Mouse (Mus musculus) kidney, embryonic 15.5 days (tissue): ENCODE data around the gene Tmem92. TPM values are rescaled to one million over a fixed set of nuclear protein-coding genes. Genes with fewer than 3 reads are reported as not detected.

Source experiments
- ATAC-seq: fragments of 200-750 bp; cut with Nextera tagmentation; replicated peaks from 2 replicates; pipeline ENCODE4 v1.8.0; 2017; ENCODE audit warnings: moderate TSS enrichment; ENCODE audit not compliant: low FRiP score
- H3K27ac ChIP-seq: fragments of 300-500 bp; sonication (generic); 2 replicates; pipeline ENCODE4 v1.5.1; 2015; ENCODE audit warnings: mild to moderate bottlenecking, inconsistent platforms
- H3K27me3 ChIP-seq: fragments of 300-500 bp; sonication (generic); 2 replicates; pipeline ENCODE4 v1.6.1; 2015; ENCODE audit warnings: inconsistent platforms
- H3K36me3 ChIP-seq: fragments of 300-500 bp; sonication (generic); 2 replicates; pipeline ENCODE4 v1.6.1; 2015; ENCODE audit warnings: inconsistent platforms
- H3K4me1 ChIP-seq: fragments of 300-500 bp; sonication (generic); 2 replicates; pipeline ENCODE4 v1.6.1; 2015; ENCODE audit warnings: inconsistent platforms
- H3K4me2 ChIP-seq: fragments of 300-500 bp; sonication (generic); 2 replicates; pipeline ENCODE4 v1.6.1; 2015; ENCODE audit warnings: moderate library complexity, mild to moderate bottlenecking, inconsistent platforms
- H3K4me3 ChIP-seq: fragments of 300-500 bp; sonication (generic); replicated peaks from 2 replicates; pipeline ENCODE4 v1.5.1; 2015; ENCODE audit warnings: mild to moderate bottlenecking, inconsistent platforms
- H3K9ac ChIP-seq: fragments of 300-500 bp; sonication (generic); 2 replicates; pipeline ENCODE4 v1.6.1; 2015; ENCODE audit warnings: mild to moderate bottlenecking, inconsistent platforms
- H3K9me3 ChIP-seq: fragments of 300-500 bp; sonication (generic); replicated peaks from 2 replicates; pipeline ENCODE4 v1.6.1; 2016; ENCODE audit warnings: inconsistent platforms
- WGBS: fragments of 180-500 bp; shearing (Covaris S2); methylation state at CpG from one replicate; pipeline ENCODE4 v1.1.7; 2015; ENCODE audit warnings: mixed read lengths; 5-methylcytosine and 5-hydroxymethylcytosine counted together
- polyA plus RNA-seq: library from polyadenylated mRNA; unstranded; fragments of >200 nt; fragmentation: Nextera tagmentation; extraction: Ambion mirVana; gene quantifications from 2 replicates; pipeline ENCODE4 v1.2.1, GENCODE M21; 2015

Gene Tmem92
- polyA plus RNA-seq, 1 experiment from 2014 or later: not detected

DNA sequence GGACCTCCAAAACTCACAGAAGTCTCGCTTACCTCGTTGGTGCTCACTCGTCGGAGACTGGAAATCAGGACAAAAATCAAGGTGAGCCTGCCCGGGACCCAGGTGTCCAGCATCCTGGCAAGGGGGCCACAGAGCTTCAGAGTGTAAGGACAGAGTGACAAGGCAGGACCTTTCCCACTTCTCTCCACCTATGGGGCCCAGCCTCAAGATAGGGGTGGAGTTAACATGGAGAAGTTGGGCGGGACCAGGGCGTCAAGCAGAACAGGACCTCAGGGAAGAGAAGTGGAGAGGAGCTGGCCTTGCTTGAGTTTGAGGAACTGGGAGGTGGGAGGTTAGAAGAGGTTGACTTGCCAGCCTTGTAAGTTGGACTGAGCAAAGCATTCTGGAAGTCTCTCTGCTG, 21.7 kb downstream of the Tmem92 start:
- Histone ChIP-seq H3K36me3 (no peaks in the 10 kb centered on the region), H3K4me1 (no peaks in the 10 kb centered on the region), H3K27ac (no peak overlapping the region), H3K4me2 (no peak overlapping the region), H3K9ac (no peak overlapping the region), H3K4me3 (no peak overlapping the region), H3K9me3 (no peaks in the 10 kb centered on the region), H3K27me3 (no peaks in the 10 kb centered on the region)
- 76% methylated on average over 7 of the region's 7 CpGs for WGBS
- no peak for ATAC-seq

DNA sequence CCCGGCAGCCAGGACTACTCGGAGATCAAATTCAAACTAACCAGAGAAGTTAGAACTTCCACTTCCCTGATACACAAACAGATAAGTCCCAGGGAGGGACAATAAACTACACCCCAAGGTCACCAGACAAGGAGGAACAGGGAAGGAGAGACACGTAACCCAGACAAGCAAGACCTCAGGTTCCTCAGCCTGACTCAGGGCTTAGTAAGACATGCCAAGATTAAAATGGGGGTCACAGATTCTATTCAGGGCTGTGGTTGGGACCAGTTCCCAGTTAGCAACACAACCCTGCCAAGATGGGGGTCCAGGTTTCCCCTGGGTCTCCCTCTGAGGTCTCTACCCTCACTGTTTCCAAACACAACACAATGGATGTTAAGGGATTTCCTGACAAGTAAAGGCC, 22.1 kb downstream of the Tmem92 start:
- no peak overlapping the region for H3K27ac ChIP-seq
- no peak overlapping the region for H3K9ac ChIP-seq
- no peaks in the 10 kb centered on the region for H3K27me3 ChIP-seq
- no peaks in the 10 kb centered on the region for H3K4me1 ChIP-seq
- no peak overlapping the region for H3K4me3 ChIP-seq
- H3K4me2 ChIP-seq: no peak overlapping the region
- H3K9me3 ChIP-seq: no peaks in the 10 kb centered on the region
- ATAC-seq: no peak
- 66% methylated on average over 3 of the region's 3 CpGs for WGBS
- no peaks in the 10 kb centered on the region for H3K36me3 ChIP-seq

DNA sequence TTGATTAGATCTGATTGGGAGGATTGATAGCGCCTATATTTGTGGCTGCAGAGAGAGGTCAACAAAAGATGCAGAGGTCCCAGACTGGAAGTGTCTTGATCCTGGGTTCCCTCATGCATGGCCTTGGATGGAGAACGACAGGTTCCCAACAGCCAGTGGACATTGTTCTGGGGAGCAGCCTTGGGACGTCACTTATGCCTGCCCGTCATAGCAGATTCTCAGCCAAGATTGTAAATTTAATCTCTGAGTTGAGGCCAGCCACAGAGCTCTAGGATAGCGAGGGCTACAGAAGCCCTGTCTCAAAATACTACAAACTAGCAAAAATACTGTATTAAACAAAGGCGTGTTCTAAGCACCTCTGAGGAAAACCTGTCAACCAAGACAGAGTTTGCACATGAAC, 22.6 kb downstream of the Tmem92 start:
- ATAC-seq: no peak
- Histone ChIP-seq H3K4me2 (no peak overlapping the region), H3K4me1 (no peaks in the 10 kb centered on the region), H3K27ac (no peak overlapping the region), H3K9ac (no peak overlapping the region), H3K36me3 (no peaks in the 10 kb centered on the region), H3K9me3 (no peaks in the 10 kb centered on the region), H3K27me3 (no peaks in the 10 kb centered on the region), H3K4me3 (no peak overlapping the region)
- WGBS: 66% methylated on average over 6 of the region's 6 CpGs

DNA sequence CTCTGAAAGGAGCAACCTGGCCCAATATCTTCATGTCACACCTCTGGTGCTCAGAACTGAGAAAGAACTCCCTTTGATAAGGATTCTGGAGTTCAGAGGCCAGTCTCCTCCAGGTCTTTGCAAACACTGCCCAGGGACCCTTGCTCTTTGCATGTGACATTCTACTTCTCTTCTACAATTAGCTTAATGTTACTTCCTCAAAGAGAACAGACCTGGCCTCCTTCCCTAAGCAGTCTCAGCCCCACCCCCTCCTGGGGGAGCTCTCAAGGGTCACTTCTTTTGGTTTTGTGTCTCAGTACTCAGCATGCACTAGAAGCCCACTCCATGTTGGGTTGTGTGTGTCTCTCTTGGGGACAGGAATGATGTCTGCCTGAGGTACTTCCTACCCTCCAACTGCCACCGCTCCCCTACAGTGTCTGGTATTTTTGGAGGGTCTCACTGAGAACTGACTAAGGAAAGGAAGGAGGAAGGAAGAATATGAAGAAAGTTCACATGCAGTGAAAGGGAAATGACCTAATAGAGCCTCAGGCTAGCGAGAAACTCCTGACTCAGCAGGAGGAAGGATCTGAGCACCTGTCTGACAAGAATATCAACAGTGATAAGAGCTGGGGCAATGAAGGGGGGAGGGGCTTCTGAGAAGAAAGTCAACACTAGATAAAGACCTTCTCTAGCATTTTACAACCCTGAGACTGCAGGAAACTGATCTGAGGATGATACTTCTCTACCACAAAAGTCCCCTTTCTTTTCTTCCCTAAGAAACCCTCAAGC, 29.4 kb downstream of the Tmem92 start:
- H3K4me2 ChIP-seq: no peak overlapping the region
- no peaks in the 10 kb centered on the region for H3K9me3 ChIP-seq
- no peaks in the 10 kb centered on the region for H3K27me3 ChIP-seq
- no peaks in the 10 kb centered on the region for H3K36me3 ChIP-seq
- ATAC-seq: no peak
- H3K9ac ChIP-seq: no peak overlapping the region
- H3K4me1 ChIP-seq: no peaks in the 10 kb centered on the region
- 54% methylated on average over 2 of the region's 2 CpGs for WGBS
- no peak overlapping the region for H3K27ac ChIP-seq
- H3K4me3 ChIP-seq: no peak overlapping the region

DNA sequence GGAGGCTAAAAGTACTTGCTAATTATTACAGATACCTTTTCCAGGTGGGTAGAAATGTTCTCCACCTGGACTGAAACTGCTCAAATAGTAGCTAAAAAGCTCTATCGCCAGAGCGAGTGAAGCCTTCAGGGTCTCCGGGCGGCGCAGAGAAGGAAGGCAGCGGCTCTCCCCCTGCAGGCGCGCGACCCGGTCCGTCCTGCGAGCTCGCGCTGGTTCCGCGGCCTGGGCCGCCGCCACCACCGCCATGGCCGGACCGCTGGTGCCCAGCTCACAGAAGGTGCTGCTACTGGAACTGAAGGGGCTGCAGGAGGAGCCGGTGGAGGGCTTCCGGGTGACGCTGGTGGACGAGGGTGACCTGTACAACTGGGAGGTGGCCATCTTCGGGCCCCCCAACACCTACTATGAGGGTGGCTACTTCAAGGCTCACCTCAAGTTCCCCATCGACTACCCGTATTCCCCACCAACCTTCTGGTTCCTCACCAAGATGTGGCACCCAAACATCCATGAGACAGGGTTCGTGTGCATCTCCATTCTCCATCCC, 40.7 kb downstream of the Tmem92 start, which contains the start of gene Cdc34b:
Cdc34b (plus strand) TSS at position 51 of the 541 bp plus-strand sequence.
- 83% methylated on average over 29 of the region's 29 CpGs for WGBS
- no peaks in the 10 kb centered on the region for H3K27me3 ChIP-seq
- H3K36me3 ChIP-seq: no peaks in the 10 kb centered on the region
- H3K9ac ChIP-seq: no peak within 1 kb of the TSS
- no peaks in the 10 kb centered on the region for H3K9me3 ChIP-seq
- H3K4me3 ChIP-seq: no peak within 1 kb of the TSS
- no peak for ATAC-seq
- H3K4me2 ChIP-seq: no peak within 1 kb of the TSS
- H3K27ac ChIP-seq: no peak within 1 kb of the TSS
- H3K4me1 ChIP-seq: no peaks in the 10 kb centered on the region

DNA sequence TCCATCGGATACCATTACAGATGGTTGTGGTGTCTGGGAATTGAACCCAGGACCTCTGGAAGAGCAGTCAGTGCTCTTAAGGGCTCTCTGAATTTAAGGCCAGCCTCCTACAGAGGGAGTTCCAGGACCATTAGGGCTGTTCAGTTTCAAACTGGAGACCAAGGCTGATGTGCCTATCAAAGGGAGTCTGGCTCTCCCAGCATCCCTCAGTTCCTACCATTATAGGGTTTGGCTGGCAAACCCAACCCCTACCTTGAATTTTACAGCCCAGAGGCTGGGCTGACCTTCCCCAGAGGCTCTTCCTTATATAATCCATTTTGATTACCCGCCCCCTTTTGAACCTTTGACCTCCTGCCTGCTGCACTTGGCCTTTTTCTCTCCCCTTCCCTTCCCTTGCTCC, 46.8 kb downstream of the Tmem92 start:
- Histone ChIP-seq H3K4me1 (no peaks in the 10 kb centered on the region), H3K4me3 (no peak overlapping the region), H3K36me3 (no peaks in the 10 kb centered on the region), H3K9ac (no peak overlapping the region), H3K27ac (no peak overlapping the region), H3K27me3 (no peaks in the 10 kb centered on the region; the same call in 1 of the 2 replicates), H3K4me2 (no peak overlapping the region), H3K9me3 (no peaks in the 10 kb centered on the region)
- ATAC-seq: no peak
- 74% methylated on average over 2 of the region's 2 CpGs for WGBS

DNA sequence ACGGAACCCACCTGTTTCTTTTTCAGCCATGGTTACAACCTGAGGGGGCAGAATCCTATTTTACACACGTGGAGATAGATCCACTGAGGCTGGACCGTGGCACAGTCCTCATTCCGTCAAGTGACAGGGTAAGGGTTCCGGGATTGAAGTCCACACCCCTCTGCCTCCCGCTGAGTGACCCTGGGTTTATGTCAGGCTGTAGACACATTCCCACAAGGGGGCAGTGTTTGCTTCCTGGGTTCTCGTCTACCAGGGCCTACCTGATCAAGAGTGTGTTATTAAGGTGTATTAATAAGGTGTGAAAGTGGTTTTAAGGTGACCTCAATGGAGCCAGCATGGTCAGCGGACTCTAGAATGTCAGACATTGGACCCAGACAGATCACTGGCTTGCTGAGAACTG, 49.7 kb downstream of the Tmem92 start:
- H3K4me1 ChIP-seq: no peaks in the 10 kb centered on the region
- H3K36me3 ChIP-seq: no peaks in the 10 kb centered on the region
- no peak overlapping the region for H3K9ac ChIP-seq
- H3K9me3 ChIP-seq: no peaks in the 10 kb centered on the region
- no peaks in the 10 kb centered on the region; the same call in 1 of the 2 replicates for H3K27me3 ChIP-seq
- WGBS: 43% methylated on average over 8 of the region's 8 CpGs
- no peak overlapping the region for H3K27ac ChIP-seq
- no peak for ATAC-seq
- H3K4me2 ChIP-seq: no peak overlapping the region
- H3K4me3 ChIP-seq: no peak overlapping the region

DNA sequence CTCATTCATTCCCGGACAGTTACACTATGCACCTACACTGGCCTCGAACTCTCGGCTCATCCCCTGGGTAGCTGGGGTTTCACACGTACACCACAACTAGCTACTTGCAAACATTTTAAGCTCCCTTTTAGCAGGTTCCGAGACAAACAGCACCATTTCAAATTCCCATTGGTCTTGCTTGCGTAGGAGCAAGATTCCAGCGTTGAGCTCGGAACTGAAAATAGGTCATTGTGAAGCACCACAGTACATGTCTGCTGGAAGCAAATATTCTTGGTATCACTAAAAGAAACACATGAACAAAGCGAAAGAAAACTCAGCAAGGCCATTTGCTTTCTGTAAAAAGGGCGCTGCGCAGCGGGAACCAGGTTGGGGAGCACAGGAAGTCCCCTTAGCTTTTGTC, 51.3 kb downstream of the Tmem92 start:
- Histone ChIP-seq H3K4me1 (no peaks in the 10 kb centered on the region), H3K9me3 (no peaks in the 10 kb centered on the region), H3K4me3 (no peak overlapping the region), H3K27ac (no peak overlapping the region), H3K36me3 (no peaks in the 10 kb centered on the region), H3K9ac (no peak overlapping the region), H3K4me2 (no peak overlapping the region), H3K27me3 (no peaks in the 10 kb centered on the region; the same call in 1 of the 2 replicates)
- no peak for ATAC-seq
- WGBS: 90% methylated on average over 12 of the region's 12 CpGs

DNA sequence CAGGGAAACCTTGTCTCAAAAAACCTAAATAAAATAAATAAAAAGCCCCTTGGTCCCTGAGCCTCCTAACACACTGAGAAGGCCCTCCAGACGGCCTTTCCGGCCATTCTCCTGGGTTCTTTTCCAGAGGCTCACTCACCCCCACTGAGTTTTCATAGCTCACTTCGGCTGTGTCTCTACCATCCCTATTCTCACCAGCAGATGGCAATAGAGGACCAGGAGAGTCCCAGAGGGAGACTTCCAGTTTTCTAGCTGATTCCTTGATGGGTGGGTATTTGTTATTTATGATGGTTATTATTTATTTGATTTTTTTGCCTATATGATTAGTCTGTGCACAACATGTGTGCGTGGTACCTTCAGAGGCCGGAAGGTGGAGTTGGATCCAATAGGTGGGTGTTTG, 52.2 kb downstream of the Tmem92 start:
- Histone ChIP-seq H3K27ac (no peak overlapping the region), H3K9me3 (no peaks in the 10 kb centered on the region), H3K27me3 (no peaks in the 10 kb centered on the region; the same call in 1 of the 2 replicates), H3K36me3 (no peaks in the 10 kb centered on the region), H3K4me3 (no peak overlapping the region), H3K4me1 (no peaks in the 10 kb centered on the region), H3K4me2 (no peak overlapping the region), H3K9ac (no peak overlapping the region)
- ATAC-seq: no peak
- 23% methylated on average over 5 of the region's 5 CpGs for WGBS

DNA sequence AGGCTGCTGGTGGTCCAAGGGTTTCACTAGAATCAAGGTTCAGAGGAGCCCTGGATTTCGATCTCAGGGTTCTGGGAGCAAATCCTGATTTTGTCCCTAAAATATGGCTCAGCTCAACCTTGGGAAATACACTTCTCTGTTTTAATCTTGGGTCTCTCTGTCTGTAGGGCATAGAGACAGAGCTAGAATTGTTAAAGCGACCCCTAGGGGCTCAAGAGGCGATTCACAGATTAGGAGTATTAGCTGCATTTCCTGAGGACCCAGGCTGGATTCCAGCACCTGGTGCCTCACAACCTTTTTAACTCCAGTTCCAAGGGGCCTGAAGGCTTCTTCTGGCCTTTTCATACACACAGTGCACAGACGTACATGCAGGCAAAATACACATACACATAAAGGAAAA, 52.9 kb downstream of the Tmem92 start:
- Histone ChIP-seq H3K4me2 (no peak overlapping the region), H3K9me3 (no peaks in the 10 kb centered on the region), H3K9ac (no peak overlapping the region), H3K4me3 (no peak overlapping the region), H3K27me3 (no peaks in the 10 kb centered on the region; the same call in 1 of the 2 replicates), H3K36me3 (no peaks in the 10 kb centered on the region), H3K27ac (no peak overlapping the region), H3K4me1 (no peaks in the 10 kb centered on the region)
- 31% methylated on average over 4 of the region's 4 CpGs for WGBS
- no peak for ATAC-seq

DNA sequence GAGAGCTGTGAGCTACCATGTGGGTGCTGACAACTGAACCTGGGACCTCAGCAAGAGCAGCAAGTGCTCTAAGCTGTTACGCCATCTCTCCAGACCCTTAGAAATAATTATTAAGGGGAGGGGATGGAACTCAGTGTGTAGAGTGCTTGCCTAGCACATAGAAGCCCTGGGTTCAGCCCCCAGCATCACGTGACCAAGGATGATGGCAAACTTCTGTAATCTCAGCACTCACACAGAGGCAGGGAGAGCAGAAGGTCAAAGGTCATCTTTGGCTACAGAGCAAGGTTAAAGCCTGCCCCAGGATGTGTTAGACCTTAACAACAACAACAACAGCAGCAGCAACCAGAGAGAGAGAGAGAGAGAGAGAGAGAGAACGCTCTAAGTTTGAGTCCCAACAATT, 54.0 kb downstream of the Tmem92 start:
- WGBS: 79% methylated on average over 3 of the region's 3 CpGs

DNA sequence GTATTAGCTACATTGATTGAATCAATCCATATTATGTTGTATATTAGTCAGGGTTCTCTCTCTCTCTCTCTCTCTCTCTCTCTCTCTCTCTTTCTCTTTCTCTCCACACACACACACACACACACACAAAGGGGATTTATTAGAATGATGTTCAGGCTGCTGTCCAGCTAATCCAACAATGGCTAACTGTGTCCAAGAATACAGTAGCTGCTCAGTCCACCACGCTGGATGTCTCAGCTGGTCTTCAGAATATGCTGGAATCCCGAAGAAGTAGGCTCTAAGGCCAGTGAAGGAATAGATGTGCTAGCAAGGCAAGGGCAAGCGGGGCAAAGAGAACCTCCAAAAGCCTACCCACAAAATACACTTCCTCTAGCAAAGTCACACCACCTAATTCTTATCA, 55.2 kb downstream of the Tmem92 start:
- Histone ChIP-seq H3K9ac (no peak overlapping the region), H3K27me3 (no peaks in the 10 kb centered on the region), H3K4me1 (no peaks in the 10 kb centered on the region), H3K9me3 (no peaks in the 10 kb centered on the region), H3K36me3 (no peaks in the 10 kb centered on the region), H3K4me2 (no peak overlapping the region), H3K4me3 (no peak overlapping the region), H3K27ac (no peak overlapping the region)
- no peak for ATAC-seq
- 85% methylated on average over 3 of the region's 3 CpGs for WGBS

More for the DNA sequence above, 54.0 kb downstream of the Tmem92 start:
- no peak overlapping the region for H3K27ac ChIP-seq
- H3K36me3 ChIP-seq: no peaks in the 10 kb centered on the region
- no peak overlapping the region for H3K4me3 ChIP-seq
- H3K9me3 ChIP-seq: no peaks in the 10 kb centered on the region
- H3K4me2 ChIP-seq: no peak overlapping the region
- no peak for ATAC-seq
- H3K4me1 ChIP-seq: no peaks in the 10 kb centered on the region
- no peak overlapping the region for H3K9ac ChIP-seq
- no peaks in the 10 kb centered on the region; the same call in 1 of the 2 replicates for H3K27me3 ChIP-seq
